Mouse (Mus musculus) right cerebral cortex, postnatal 25 days (tissue): ENCODE results near the gene Olfr713.

Experiments
- DNase-seq: peaks from one replicate; pipeline ENCODE4 v3.0.0; 2022

The Olfr713 gene

DNA sequence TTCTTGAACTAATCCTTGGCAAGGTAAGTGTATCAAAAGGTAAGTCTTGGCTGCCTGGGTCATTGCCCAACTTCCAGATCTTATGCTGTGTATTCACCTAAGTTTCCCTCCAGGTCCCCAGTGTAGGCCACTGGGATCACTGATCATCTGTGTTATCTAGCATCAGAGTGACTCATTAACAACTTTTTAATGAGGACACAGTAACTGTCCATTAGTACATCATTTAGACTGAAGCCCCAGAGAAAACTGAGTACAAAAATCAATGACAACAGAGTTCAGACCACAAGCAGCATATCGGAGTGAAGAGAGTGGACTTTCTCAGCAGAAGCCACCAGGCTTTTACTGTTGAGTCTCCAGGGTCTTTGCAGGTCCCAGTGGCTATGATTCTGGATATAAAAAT, at the start of gene Olfr713:
Gene Olfr713, plus strand, starts transcription at position 301 of the 400 bp plus-strand sequence.
- DNase-seq = no peak

DNA sequence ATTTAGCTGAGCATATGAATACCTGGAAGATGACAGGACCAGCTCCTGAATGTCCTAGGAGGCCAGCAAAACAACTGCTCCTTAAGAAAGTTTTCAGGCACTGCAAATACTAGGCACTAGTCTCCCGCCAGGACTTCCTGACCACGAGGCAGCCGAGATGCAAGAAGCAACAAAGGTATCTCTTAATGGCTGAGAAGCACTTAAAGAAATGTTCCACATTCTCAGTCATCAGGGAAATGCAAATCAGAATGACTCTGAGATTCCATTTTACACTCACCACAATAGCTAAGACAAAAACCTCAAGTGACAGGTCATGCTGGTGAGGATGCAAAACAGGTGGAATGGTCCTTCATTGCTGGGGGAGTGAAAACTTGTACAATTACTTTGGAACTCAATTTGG, 45.7 kb upstream of the Olfr713 start:
- DNase-seq = no peak

DNA sequence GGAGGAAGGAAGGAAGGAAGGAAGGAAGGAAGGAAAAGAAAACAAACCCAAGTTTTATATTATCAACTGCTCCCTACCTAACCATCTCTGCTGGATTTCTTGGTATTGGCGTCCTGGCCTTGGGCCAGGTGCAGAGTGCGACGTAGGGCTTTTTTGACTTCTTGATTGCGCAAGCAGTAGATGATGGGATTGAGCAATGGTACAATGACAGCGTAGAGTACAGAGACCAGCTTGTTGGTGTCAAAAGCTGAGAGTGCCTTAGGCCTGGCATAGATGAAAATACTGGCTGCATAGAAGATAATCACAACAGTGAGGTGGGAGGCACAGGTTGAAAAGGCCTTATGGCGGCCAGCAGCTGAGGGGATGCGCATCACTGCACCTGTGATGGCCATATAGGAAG, 30.2 kb upstream of the Olfr713 start:
- no peak for DNase-seq

DNA sequence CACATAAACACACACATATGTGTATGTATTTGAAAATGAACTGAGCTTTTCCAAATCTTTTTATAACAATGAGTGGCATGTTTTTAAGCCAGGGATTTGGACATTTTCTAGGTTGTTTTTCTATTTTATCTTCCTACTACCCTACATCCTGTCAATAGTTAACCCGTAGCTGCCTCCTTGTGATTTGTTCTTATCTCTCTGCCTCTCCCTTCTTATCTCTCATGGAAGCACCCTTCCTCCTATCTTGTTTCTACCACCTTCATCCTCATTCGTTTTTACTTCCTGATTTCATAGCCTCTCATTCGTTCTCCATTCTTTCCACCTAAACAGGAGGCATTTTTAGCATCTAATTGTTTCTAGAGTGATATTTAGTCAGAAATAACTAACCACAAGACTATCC, 26.8 kb upstream of the Olfr713 start:
- DNase-seq = no peak

DNA sequence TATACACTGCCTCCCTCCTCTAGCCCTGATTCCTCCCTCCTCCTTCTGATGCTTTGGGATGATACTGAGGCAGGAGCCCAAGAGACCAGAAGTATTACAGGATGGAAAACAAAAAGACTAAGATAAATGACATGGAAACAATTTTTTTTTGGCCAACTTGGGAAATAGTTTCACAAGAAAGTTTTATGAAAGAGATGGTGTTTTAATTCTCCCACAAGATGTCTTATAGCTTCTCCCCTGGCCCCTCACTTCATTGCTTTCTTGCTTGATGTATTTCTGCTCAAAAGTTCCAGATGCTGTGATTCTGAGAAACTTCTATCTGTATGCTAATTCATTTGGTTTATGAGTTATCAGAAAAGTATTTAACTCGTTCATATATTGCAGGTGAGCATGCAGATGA, 25.0 kb upstream of the Olfr713 start, which contains the start of gene Olfr2:
Gene Olfr2, minus strand, starts transcription at position 101 of the 400 bp plus-strand sequence.
- DNase-seq = no peak

DNA sequence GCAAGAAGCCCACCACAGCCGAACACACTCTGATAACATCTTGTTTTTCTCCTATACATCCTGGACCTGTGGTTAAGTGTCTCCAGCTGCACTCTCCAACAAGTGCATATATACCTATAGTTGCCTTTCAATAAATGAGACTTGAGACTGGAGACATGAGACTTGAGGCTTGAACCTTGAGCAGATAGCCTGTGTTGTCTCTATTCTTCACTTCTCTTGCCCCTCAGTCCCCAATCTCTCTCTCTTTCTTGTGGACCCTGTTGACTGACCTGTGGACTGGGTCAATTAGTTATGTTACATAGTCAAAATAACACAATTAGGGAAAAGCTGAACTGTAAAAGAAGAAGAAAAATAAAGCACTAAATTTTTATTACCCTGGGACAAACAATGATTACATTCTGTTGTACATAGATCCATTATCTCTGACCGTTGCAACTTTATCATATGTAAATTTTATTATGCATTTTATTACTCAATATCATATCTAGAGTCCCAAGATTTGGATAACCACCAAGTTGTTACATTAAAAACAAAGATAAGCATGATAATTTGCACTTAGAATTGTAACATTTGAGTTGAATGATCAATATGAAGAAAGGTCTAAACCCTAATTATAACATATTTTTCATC, 9.1 kb downstream of the Olfr713 start:
- no peak for DNase-seq

DNA sequence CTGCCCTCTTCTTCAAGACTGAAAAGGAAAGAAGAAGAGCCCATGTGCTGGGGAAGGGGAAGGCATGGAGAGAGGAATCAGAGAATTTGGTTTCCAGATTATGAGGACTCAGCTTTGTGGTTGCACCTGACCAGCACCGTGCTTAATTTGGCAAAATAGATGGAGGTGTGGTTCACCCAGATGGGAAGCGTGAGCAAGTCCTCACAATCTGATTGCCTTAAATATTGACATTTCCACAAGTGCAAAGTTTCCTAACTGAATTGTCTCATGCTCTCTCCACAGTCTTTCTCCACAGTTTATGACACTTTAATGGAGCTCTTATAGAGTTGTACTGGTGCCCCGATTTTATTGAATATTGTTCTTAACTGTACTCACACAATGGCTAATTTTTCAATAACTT, 12.2 kb downstream of the Olfr713 start:
- DNase-seq = no peak

DNA sequence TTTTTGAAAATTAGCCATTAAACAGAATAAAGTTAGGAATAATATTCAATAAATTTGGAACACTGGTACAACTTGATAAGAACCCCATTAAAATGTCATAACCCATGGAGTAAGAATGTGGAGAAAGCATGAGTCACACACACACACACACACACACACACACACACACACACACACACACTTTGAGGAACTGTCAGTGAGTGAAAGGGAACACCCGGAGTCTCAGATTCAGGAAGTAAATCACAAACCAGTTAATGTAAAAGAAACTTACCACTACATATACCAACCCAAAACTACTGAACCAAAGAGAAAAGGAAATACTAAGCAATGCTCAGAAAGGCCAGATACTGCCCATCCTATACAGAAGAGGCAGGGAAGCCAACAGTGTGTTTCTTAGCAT, 13.4 kb downstream of the Olfr713 start:
- DNase-seq = no peak

DNA sequence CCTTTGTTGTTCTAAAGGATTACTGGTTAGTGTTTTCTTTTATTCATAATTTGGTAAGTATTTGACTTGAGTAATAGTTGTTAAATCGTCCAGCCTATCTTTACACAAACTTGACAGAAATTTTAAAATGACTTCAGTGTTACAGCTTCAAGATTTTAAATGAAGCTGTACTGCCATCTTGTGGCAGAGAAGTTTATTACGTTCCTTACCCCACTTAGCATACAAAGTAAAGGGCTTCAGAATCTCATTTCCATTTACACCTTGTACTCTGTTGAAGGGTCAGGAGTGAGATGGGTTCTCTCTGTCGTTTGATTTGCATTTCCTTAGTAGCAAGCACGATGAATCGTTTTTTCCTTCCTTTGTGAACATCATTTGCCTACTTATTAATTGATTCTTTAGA, 14.9 kb downstream of the Olfr713 start:
- DNase-seq = no peak

DNA sequence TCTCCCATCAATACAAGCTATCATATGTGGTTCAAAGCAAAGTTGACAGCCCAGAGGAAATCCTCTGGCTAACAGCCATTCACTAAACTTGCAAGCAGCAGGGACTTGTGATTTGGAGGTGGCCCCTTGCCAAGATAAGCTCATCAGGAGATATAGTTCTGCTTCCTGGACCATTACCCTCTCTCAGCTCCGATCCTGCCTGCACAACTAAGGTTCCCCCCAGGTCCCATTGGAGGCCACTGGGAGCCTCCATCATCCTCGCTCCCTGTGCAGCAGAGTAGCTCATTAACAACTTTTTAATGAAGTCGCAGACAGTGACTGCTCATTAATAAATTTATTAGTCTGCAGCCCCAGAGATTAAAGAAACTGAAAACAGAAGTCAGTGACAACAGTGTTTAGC, 16.6 kb downstream of the Olfr713 start:
- no peak for DNase-seq

DNA sequence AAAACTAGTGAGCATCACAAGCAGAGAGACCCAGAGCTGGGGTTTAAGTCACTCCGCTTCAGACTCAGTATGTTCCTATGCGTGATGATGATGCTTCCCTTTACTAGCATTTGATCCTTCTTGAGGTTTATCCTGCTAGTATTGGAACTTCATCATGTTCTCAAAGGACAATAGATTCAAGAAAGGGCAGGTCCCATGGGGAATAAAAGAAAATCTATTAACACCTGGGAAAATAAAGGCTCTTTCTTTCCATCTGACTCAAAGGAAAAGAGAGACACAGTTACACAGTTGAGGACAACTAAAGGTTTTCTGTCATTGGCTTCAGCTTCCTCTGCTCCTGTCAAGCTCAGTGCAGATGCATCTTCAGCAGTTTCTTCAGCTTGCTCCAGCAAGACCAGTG, 39.7 kb downstream of the Olfr713 start, which contains the start of gene Olfr714:
Gene Olfr714, plus strand, starts transcription at position 301 of the 400 bp plus-strand sequence.
- DNase-seq = no peak
